Mouse (Mus musculus): Measurements from ENCODE around the gene Myo9b. TPM values are rescaled to one million over a fixed set of nuclear protein-coding genes. Genes with fewer than 3 reads are reported as not detected.
A peak's percentile ranks its signal among the peaks of the same experiment; 100 is the strongest.
"Not testable (repeated sequence)": the region's sequence is repeated elsewhere in the genome, so short reads cannot be mapped to it uniquely, and the experiment has no call there.

Myo9b gene
- polyA plus RNA-seq, 1 experiment from 2014 or later, result 18.7 TPM

DNA sequence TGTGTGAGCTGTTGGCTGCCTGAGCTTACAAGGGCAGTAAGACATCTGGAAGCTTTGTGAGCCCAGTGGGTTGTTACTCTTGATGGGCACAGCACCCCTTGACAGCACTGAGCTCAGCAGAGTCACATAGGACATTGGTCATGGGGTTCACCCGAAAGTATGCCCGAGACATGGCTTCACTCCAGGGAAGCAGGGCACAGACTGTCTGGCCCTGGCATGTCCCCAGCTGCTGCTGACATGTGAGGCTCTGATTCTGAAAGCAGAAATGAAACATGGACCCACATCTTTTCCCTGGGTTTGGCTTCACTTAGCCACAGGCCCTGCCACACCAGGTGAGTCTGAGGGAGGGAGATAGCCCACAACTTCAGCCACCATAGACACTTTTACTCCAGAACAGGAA is 24.3 kb downstream of the Myo9b start:
- no peak for DNase-seq (ENCODE audit: low spot score)

DNA sequence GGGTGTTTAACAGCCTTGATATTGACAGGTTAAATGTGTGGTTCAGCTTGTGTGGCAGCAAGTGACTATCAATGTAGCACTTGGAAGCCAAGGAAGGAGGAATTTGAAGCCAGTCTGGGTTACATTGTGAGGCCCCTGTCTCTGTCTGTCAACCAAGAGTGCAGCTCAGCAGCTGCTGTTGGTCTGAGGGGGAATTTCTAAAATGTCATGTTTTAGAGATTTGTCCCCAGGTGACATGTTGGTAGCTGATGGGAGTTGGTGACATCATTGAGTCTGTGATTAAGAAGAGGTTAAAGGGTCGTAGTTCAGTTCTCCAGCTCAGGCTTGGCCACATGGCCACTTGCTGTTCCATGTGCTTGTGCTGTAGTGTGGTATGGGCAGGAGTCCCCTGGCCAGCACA is 24.9 kb downstream of the Myo9b start:
- DNase-seq (ENCODE audit: low spot score), result no peak

GRCm38 (mm10) chr8:71299716-71300115 is 27.2 kb downstream of the Myo9b start:
- no peak for DNase-seq (ENCODE audit: low spot score)

DNA sequence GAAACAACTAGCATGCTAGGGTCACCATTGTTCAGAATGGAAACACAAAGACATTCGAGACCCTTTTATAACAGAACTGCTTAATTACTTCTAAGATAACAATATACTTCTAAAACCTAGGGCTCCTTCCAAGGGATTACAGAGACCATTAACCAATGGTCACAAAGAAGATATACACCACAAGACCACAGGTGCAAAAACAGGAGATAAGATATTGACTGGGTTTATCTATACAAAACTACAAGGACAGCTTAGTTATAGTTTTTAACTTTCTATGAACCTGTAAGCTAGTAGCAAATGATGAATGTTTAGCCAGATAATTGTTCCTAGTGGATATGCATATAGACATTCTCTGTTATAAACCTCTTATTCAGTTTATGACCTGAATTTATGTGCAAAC is 30.3 kb downstream of the Myo9b start:
- DNase-seq (ENCODE audit: low spot score), result no peak

DNA sequence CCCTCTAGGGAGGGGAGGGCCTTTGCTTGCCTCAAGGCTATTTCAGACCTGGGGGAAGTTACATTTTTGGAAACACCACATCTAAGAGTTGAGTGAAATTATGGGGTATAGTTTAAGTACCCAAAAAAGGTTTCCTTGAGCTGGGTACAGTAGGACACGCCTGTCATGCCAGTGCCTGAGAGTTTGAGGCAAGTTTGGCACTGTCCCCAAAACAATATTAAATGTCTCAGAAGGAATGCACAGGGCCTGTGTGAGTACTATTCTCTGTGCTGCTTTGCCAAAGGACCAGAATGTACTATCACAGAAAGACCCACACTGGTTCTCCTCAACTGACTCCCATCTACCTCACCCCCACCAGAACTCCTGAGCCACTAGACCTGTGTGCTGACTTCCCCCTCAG is 31.1 kb downstream of the Myo9b start:
- DNase-seq (ENCODE audit: low spot score), result no peak

DNA sequence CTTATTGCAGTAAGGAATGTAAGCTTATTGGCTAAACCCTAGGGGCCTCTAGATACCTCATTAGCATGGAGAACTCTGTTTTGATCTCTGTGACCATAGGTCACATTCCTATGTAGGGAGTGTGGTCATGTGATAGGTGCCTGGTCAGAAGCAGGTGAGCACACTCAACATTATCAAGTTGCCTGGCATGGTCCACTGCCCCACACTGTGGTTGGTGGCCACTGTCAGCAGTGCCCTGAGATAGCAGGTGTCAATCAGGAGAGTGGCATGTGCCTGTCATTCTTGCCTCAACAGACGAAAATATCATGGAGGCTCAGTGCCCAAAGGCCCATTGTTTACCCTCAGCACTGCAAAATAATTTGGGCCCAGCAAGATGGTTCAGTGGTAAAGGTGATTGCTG is 33.5 kb downstream of the Myo9b start:
- no peak for DNase-seq (ENCODE audit: low spot score)

- DNase-seq (ENCODE audit: low spot score), result no peak
Observed at GRCm38 (mm10) chr8:71307371-71307770, 34.9 kb downstream of the Myo9b start.

DNA sequence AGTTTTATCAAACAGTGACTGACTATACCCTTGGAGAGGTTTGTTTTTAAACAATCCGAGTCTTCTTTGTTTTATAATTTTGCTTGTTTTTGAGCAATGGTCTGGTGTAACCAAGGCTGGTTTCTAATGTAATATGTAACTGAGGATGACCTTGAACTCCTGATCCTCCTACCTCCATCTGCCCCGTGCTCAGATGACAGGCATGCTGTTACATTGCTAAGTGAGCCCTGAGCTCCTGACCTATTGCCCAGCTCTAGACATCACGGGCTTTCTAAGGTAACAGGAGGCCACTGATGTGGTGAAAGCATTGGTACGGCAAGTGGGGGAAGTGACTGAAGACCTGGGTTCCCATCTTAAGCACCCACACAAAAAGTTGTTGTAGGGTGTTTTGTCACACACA is 35.4 kb downstream of the Myo9b start:
- no peak for DNase-seq (ENCODE audit: low spot score)

DNA sequence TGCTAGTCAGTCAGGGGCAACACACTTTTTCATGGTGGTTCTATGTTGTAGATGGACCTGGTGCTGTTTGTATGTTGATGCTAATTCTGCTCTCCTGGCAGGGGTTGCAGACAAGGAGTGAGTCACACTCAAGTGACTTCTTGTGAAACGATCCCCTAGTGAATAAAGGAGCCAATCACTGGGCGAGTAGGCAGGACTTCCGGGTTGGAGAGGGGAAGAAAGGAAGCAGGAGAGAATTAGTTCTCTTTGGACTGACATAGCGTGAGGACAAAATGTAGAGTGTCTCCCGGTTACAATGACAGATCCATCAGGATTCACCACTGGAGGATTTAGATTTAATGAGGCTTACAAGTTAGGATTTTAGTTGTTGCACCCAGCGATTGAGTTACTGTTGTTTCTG is 37.9 kb downstream of the Myo9b start:
- DNase-seq (ENCODE audit: low spot score), result no peak

DNA sequence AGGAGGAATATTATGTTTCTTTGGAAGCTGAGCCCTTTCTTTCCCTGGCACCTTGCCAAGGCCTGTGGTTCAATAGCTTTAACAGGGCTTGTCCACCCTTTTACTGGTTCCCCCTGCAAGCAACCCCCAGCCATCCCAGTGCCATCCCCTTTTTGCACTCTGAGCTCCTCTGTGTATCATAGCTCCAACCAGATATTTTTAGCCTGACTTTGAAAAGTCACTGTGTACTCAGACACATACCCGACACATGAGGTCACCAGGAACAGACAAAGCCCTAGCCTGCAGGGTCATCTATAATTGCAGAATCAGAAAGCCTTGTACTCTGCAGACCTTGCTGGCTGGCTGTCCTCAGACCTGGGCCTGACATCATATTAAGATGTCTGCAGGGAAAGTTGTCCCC is 40.2 kb downstream of the Myo9b start:
- no peak for DNase-seq (ENCODE audit: low spot score)

DNA sequence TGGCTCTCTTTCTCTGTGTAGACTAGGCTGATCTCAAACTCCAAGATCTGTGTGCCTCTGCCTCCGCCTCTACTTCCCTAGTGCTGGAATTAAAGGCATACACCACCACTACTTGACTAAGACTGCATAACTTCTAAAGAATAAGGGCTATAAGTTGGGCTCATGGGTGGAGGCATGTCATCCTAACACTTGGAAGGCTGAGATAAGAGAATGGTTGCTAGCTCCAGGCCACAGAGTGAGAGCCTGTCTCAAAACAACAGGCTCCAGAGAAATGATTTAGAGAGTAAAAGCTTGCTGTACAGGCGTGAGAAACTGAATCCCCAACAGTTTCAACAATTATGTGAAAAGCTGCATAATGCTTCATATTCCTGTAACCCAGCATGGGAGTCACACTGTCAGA is 41.4 kb downstream of the Myo9b start:
- DNase-seq (ENCODE audit: low spot score), result no peak

- DNase-seq (ENCODE audit: low spot score), result no peak
Observed at GRCm38 (mm10) chr8:71315972-71316371, 43.5 kb downstream of the Myo9b start.

GRCm38 (mm10) chr8:71316486-71317031 is 44.0 kb downstream of the Myo9b start:
- DNase-seq (ENCODE audit: low spot score), result no peak

DNA sequence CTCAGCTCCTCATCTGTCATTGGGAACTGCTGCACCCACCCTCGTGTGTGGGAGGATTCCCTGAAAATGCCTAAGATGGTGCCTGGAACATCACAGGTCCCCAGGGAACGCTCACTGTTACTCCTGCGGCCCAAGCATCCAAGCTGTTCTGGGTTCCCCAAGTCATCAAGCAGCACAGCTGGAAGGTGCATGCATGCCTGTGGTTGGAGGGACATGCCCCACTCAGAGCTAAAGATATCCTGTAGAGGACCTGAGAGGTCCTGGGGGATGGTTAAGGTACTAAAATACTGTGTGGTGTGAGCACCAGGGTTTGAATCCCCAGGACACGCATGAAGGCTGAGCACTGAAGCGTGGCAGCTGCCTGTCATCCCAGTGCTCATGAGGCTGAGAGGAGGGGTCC is 46.1 kb downstream of the Myo9b start:
- DNase-seq (ENCODE audit: low spot score), result not testable (repeated sequence)

DNA sequence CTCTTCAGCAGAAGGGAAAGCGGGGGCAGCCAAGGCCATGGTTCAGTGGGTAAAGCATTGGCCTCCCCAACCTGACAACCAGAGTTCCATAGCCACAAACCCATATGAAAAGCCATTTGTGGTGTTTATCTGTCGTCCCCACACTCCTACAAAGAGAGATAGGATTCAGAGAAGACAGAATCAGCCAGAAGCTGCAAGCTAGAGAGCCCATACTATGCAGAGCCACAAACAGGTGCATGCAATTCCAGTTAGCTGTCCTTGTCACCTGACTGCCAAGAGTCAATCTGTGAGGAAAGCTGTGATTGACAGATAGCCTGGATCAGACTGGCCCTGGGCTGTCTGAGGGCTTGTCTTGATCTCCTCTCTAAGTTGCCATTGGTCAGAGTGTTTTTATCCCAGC is 47.2 kb downstream of the Myo9b start:
- DNase-seq (ENCODE audit: low spot score), result not testable (repeated sequence)

GRCm38 (mm10) chr8:71322939-71323338 is 50.4 kb downstream of the Myo9b start:
- DNase-seq (ENCODE audit: low spot score), result no peak

- DNase-seq (ENCODE audit: low spot score), result peak; percentile 38
Observed at GRCm38 (mm10) chr8:71324848-71325247, 52.3 kb downstream of the Myo9b start.

GRCm38 (mm10) chr8:71337834-71338233 is 65.3 kb downstream of the Myo9b start:
- DNase-seq (ENCODE audit: low spot score), result not testable (repeated sequence)

DNA sequence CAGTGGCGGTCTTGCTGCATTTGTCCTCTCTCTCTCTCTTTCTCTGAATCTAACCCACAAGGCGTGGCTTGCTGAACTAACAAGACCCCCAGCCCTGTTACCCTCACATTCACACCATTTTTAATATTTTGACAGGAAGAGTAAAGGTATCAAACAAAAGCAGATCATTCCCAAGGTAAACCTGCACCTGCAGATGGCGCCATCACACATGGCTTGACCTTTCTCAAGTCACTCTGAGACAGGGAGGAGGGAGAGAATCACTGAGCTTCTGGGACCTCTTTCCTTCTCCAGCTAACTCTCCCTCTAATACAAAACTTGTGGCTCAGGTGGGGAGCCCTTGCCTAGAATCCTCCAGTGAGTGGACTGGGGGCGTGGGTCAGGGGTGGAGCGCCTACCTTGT is 68.1 kb downstream of the Myo9b start:
- DNase-seq (ENCODE audit: low spot score), result peak; percentile 32

DNA sequence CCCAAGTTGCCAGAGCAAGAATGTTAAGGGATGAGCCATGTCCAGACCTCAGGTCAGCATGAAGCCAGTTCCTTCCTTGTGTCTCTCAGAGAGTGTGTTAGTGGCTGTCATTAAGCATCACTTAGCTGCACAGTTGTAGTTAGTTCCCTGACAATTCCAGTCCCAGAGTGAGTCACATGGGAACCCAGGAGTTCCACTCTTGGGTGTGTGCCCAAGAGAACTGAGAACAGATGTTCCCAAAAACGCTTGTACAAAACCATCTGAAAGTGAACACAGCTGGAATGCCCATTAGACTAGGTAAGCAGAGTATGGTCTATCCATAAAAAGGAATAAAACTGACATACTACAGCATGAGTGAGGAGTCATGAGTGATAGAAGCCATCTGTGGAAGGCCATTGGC is 74.1 kb downstream of the Myo9b start:
- DNase-seq (ENCODE audit: low spot score), result no peak

- no peak for DNase-seq (ENCODE audit: low spot score)
Observed at GRCm38 (mm10) chr8:71351117-71351516, 78.6 kb downstream of the Myo9b start.

DNA sequence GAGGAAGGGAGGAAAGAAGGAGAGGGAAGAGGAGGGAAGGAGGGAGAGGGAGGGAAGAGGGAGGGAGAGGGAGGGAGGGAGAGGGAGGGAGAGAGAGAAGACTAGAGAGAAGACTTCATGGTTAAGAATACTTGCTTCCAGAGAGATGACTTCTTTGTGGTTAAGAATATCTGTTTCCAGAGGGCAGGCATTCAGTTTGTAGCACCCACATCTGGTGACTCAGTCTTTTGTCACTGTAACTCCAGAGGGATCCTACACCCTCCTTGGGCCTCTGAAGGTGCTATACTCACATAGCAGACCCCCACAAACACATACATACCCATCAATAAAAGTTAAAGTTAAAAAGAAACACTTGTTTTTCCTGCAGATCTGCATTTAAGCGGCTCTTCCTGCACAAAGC is 79.0 kb downstream of the Myo9b start:
- DNase-seq (ENCODE audit: low spot score), result no peak

- DNase-seq (ENCODE audit: low spot score), result no peak
Observed at GRCm38 (mm10) chr8:71358026-71358425, 85.5 kb downstream of the Myo9b start.
